Mouse (Mus musculus): Measurements from ENCODE around the gene Zfp3. TPM values are rescaled to one million over a fixed set of nuclear protein-coding genes. Genes with fewer than 3 reads are reported as not detected.
"Not testable (repeated sequence)": the region's sequence is repeated elsewhere in the genome, so short reads cannot be mapped to it uniquely, and the experiment has no call there.

The Zfp3 gene
- total RNA-seq, 2 experiments from 2014 or later = 6.5 to 6.7 TPM

- no peak for DNase-seq
- intact Hi-C loops (cut with DNase I) = loop anchor here (1.0 to 5.0 kb wide), 3 partner anchors 68 to 323 kb away; partner anchors contain the start of genes Arrb2 and Camta2
Measured at GRCm38 (mm10) chr11:70754958-70755357, 9.1 kb upstream of the Zfp3 start.

GRCm38 (mm10) chr11:70755645-70756044 is 8.4 kb upstream of the Zfp3 start:
- intact Hi-C loops (cut with DNase I) = loop anchor here (1.0 to 5.0 kb wide), 4 partner anchors 68 to 323 kb away; partner anchors contain the start of genes Arrb2, Camta2 and Vmo1

GRCm38 (mm10) chr11:70760446-70760845 is 3.6 kb upstream of the Zfp3 start:
- intact Hi-C loops (cut with DNase I); DNase-seq: not testable (repeated sequence)

More at GRCm38 (mm10) chr11:70755645-70756044, 8.4 kb upstream of the Zfp3 start:
- DNase-seq = peak; percentile 81 to 90

- intact Hi-C loops (cut with DNase I) = no loop called here
- no peak for DNase-seq
Measured at GRCm38 (mm10) chr11:70762641-70763040, 1.4 kb upstream of the Zfp3 start.

GRCm38 (mm10) chr11:70763582-70763935 is 450 bp upstream of the Zfp3 start:
- no peak for DNase-seq
- intact Hi-C loops (cut with DNase I) = no loop called here

GRCm38 (mm10) chr11:70765776-70766445 is 1.9 kb downstream of the Zfp3 start:
- DNase-seq = peak; percentile 25 to 57
- intact Hi-C loops (cut with DNase I) = no loop called here

- DNase-seq = no peak
Measured at GRCm38 (mm10) chr11:70770804-70771203, 6.8 kb downstream of the Zfp3 start.

GRCm38 (mm10) chr11:70776830-70777571 is 13.0 kb downstream of the Zfp3 start:
- intact Hi-C loops (cut with DNase I) = loop anchor here (1.0 kb wide), 1 partner anchor 38 kb away; no protein-coding TSS in a partner anchor
- DNase-seq = peak; percentile 68 to 72

More at GRCm38 (mm10) chr11:70770804-70771203, 6.8 kb downstream of the Zfp3 start:
- intact Hi-C loops (cut with DNase I) = no loop called here

- no peak for DNase-seq
- intact Hi-C loops (cut with DNase I) = loop anchor here (1.0 kb wide), 1 partner anchor 38 kb away; no protein-coding TSS in a partner anchor
Measured at GRCm38 (mm10) chr11:70777634-70778033, 13.6 kb downstream of the Zfp3 start.

GRCm38 (mm10) chr11:70778058-70778457 is 14.0 kb downstream of the Zfp3 start:
- intact Hi-C loops (cut with DNase I); DNase-seq: not testable (repeated sequence)

GRCm38 (mm10) chr11:70785908-70786307 is 21.9 kb downstream of the Zfp3 start:
- intact Hi-C loops (cut with DNase I) = no loop called here
- no peak for DNase-seq

- DNase-seq = no peak
- intact Hi-C loops (cut with DNase I) = no loop called here
Measured at GRCm38 (mm10) chr11:70787052-70787451, 23.0 kb downstream of the Zfp3 start.

- DNase-seq = no peak
- intact Hi-C loops (cut with DNase I) = no loop called here
Measured at GRCm38 (mm10) chr11:70788972-70789655, 25.1 kb downstream of the Zfp3 start.

GRCm38 (mm10) chr11:70790426-70790825 is 26.4 kb downstream of the Zfp3 start:
- intact Hi-C loops (cut with DNase I) = no loop called here
- no peak for DNase-seq

- DNase-seq = no peak
- intact Hi-C loops (cut with DNase I) = no loop called here
Measured at GRCm38 (mm10) chr11:70790874-70791551, 27.0 kb downstream of the Zfp3 start.

- no peak for DNase-seq
- intact Hi-C loops (cut with DNase I) = no loop called here
Measured at GRCm38 (mm10) chr11:70791676-70792075, 27.7 kb downstream of the Zfp3 start.

GRCm38 (mm10) chr11:70792409-70792808 is 28.4 kb downstream of the Zfp3 start:
- DNase-seq = no peak
- intact Hi-C loops (cut with DNase I) = no loop called here

GRCm38 (mm10) chr11:70802208-70802864 is 38.3 kb downstream of the Zfp3 start:
- intact Hi-C loops (cut with DNase I) = no loop called here
- DNase-seq = no peak

- intact Hi-C loops (cut with DNase I) = no loop called here
- no peak for DNase-seq
Measured at GRCm38 (mm10) chr11:70802865-70803261, 38.9 kb downstream of the Zfp3 start.

GRCm38 (mm10) chr11:70803711-70804200 is 39.7 kb downstream of the Zfp3 start:
- no peak for DNase-seq
- intact Hi-C loops (cut with DNase I) = no loop called here
